Mouse (Mus musculus): ENCODE data around the gene Pgm2. TPM values are rescaled to one million over a fixed set of nuclear protein-coding genes. Genes with fewer than 3 reads are reported as not detected.

The Pgm2 gene
- total and polyA plus RNA-seq, 3 experiments = 9.8 to 27.2 (median 22.5) TPM

- dilution Hi-C loops (cut with MboI; ENCODE audit: extremely low pct_ligation_motif_present, extremely low pct_unique_long_range_greater_than_20kb, low sequenced_read_pairs) = no loop called here
- in situ Hi-C loops (cut with MboI; ENCODE audit: low pct_ligation_motif_present, low pct_unique_long_range_greater_than_20kb, low sequenced_read_pairs) = no loop called here
- H3K36me3 ChIP-seq (replicated peaks in 1 of 2; ENCODE audit: control insufficient read depth in 1 of 2, insufficient read depth in 1 of 2, low read length in 1 of 2) = peaks cover 0 to 2% of the 10 kb centered on the region in 2 experiments
- DNase-seq (ENCODE audit: extremely low read depth) = no peak
- no peak overlapping the region for H3K9ac ChIP-seq (ENCODE audit: insufficient read depth, low read depth)
- no peaks in the 10 kb centered on the region for H3K9me3 ChIP-seq (replicated peaks; ENCODE audit: low read length)
- H3K4me2 ChIP-seq (ENCODE audit: insufficient read depth, low read depth, poor library complexity, severe bottlenecking) = no peak overlapping the region
- H3K4me3 ChIP-seq (replicated peaks in 1 of 3; ENCODE audit: low read depth in 2 of 3, low read length in 2 of 3, poor library complexity in 1 of 3) = no peak overlapping the region
- H3K4me1 ChIP-seq (ENCODE audit: control insufficient read depth in 1 of 2, insufficient read depth in 2 of 2) = peaks cover 0 to 3% of the 10 kb centered on the region in 2 experiments; a peak in 2 of 4 replicates
- H3K27ac ChIP-seq (ENCODE audit: insufficient read depth, low read depth) = no peak overlapping the region
- TF ChIP-seq MYC (IDR thresholded peaks at IDR 0.05; ENCODE audit: low read depth, low read length) (no peak), GABPA (IDR thresholded peaks at IDR 0.05; ENCODE audit: insufficient replicate concordance, low read depth, low read length) (no peak), MEF2A (IDR thresholded peaks at IDR 0.05; ENCODE audit: borderline replicate concordance, low read depth, low read length) (no peak), ETS1 (conservative IDR thresholded peaks at IDR 0.05; ENCODE audit: low read depth, low read length) (no peak), NELFE (IDR thresholded peaks at IDR 0.05; ENCODE audit: low read depth, low read length) (no peak), JUND (conservative IDR thresholded peaks at IDR 0.05; ENCODE audit: low read depth, low read length) (no peak), NRF1 (IDR thresholded peaks at IDR 0.05; ENCODE audit: low read depth, low read length) (no peak), TCF12 (IDR thresholded peaks at IDR 0.05; ENCODE audit: low read depth, low read length) (no peak), MXI1 (IDR thresholded peaks at IDR 0.05; ENCODE audit: low read depth, low read length) (no peak), BHLHE40 (IDR thresholded peaks at IDR 0.05; ENCODE audit: low read depth, low read length) (no peak), JUN (IDR thresholded peaks at IDR 0.05; ENCODE audit: insufficient read depth, low read depth, low read length) (no peak), IRF4 (IDR thresholded peaks at IDR 0.05; ENCODE audit: low read depth, low read length) (no peak), SMC3 (IDR thresholded peaks at IDR 0.05; ENCODE audit: low read depth, low read length) (no peak)
- no peaks in the 10 kb centered on the region for H3K27me3 ChIP-seq (replicated peaks)
- H3K79me2 ChIP-seq (replicated peaks; ENCODE audit: control insufficient read depth, extremely low read depth, insufficient read depth, poor library complexity, severe bottlenecking) = no peaks in the 10 kb centered on the region
Measured at GRCm38 (mm10) chr5:64133901-64134300, 41.2 kb downstream of the Pgm2 start.

GRCm38 (mm10) chr5:64136325-64136724 lies 43.6 kb downstream of the Pgm2 start:
- no peak overlapping the region for H3K9ac ChIP-seq (ENCODE audit: insufficient read depth, low read depth)
- H3K79me2 ChIP-seq (replicated peaks; ENCODE audit: control insufficient read depth, extremely low read depth, insufficient read depth, poor library complexity, severe bottlenecking) = no peaks in the 10 kb centered on the region
- in situ Hi-C loops (cut with MboI; ENCODE audit: low pct_ligation_motif_present, low pct_unique_long_range_greater_than_20kb, low sequenced_read_pairs) (no loop called here), dilution Hi-C loops (cut with MboI; ENCODE audit: extremely low pct_ligation_motif_present, extremely low pct_unique_long_range_greater_than_20kb, low sequenced_read_pairs) (no loop called here)
- H3K27ac ChIP-seq (ENCODE audit: insufficient read depth, low read depth) = no peak overlapping the region
- H3K9me3 ChIP-seq (replicated peaks; ENCODE audit: low read length) = no peaks in the 10 kb centered on the region
- H3K27me3 ChIP-seq (replicated peaks) = no peaks in the 10 kb centered on the region
- peak; percentile 37 for DNase-seq (ENCODE audit: extremely low read depth)
- H3K36me3 ChIP-seq (replicated peaks in 1 of 2; ENCODE audit: control insufficient read depth in 1 of 2, insufficient read depth in 1 of 2, low read length in 1 of 2) = no peaks in the 10 kb centered on the region
- peak overlapping the region; percentile 55 for H3K4me2 ChIP-seq (ENCODE audit: insufficient read depth, low read depth, poor library complexity, severe bottlenecking)
- H3K4me3 ChIP-seq (replicated peaks in 1 of 3; ENCODE audit: low read depth in 2 of 3, low read length in 2 of 3, poor library complexity in 1 of 3) = no peak overlapping the region
- peaks cover 0 to 3% of the 10 kb centered on the region in 2 experiments; a peak in 2 of 4 replicates for H3K4me1 ChIP-seq (ENCODE audit: control insufficient read depth in 1 of 2, insufficient read depth in 2 of 2)
- no peak for TF ChIP-seq MEF2A (IDR thresholded peaks at IDR 0.05; ENCODE audit: borderline replicate concordance, low read depth, low read length)
- no peak for TF ChIP-seq MAZ (IDR thresholded peaks at IDR 0.05; ENCODE audit: low read depth, low read length)
- no peak for TF ChIP-seq POLR2A (IDR thresholded peaks at IDR 0.05; ENCODE audit: low read depth, low read length)
- no peak for TF ChIP-seq USF2 (conservative IDR thresholded peaks at IDR 0.05; ENCODE audit: low read depth, low read length)
- no peak for TF ChIP-seq HCFC1 (IDR thresholded peaks at IDR 0.05; ENCODE audit: low read depth, low read length)
- no peak for TF ChIP-seq JUND (conservative IDR thresholded peaks at IDR 0.05; ENCODE audit: low read depth, low read length)
- TF ChIP-seq ZMIZ1 (IDR thresholded peaks at IDR 0.05; ENCODE audit: low read depth, low read length) = no peak
- TF ChIP-seq IRF4 (IDR thresholded peaks at IDR 0.05; ENCODE audit: low read depth, low read length) = no peak
- no peak for TF ChIP-seq MXI1 (IDR thresholded peaks at IDR 0.05; ENCODE audit: low read depth, low read length)
- peak; percentile 65 for TF ChIP-seq RAD21 (IDR thresholded peaks at IDR 0.05; ENCODE audit: low read depth, low read length)
- peak; percentile 13; the same call in 1 of the 2 replicates for TF ChIP-seq ZC3H11A (IDR thresholded peaks at IDR 0.05; ENCODE audit: low read depth, low read length)
- no peak for TF ChIP-seq PAX5 (IDR thresholded peaks at IDR 0.05; ENCODE audit: low read length)
- TF ChIP-seq ELF1 (IDR thresholded peaks at IDR 0.05; ENCODE audit: low read depth, low read length) = no peak
- no peak for TF ChIP-seq USF1 (IDR thresholded peaks at IDR 0.05; ENCODE audit: low read depth, low read length)
- no peak for TF ChIP-seq JUN (IDR thresholded peaks at IDR 0.05; ENCODE audit: insufficient read depth, low read depth, low read length)
- no peak for TF ChIP-seq KAT2A (IDR thresholded peaks at IDR 0.05; ENCODE audit: insufficient replicate concordance, low read length)
- TF ChIP-seq ETS1 (conservative IDR thresholded peaks at IDR 0.05; ENCODE audit: low read depth, low read length) = no peak
- TF ChIP-seq TBP (conservative IDR thresholded peaks at IDR 0.05; ENCODE audit: low read depth, low read length) = no peak
- TF ChIP-seq E2F4 (IDR thresholded peaks at IDR 0.05; ENCODE audit: insufficient replicate concordance, low read depth, low read length) = no peak
- TF ChIP-seq CHD1 (IDR thresholded peaks at IDR 0.05; ENCODE audit: low read depth, low read length) = no peak
- TF ChIP-seq SMC3 (IDR thresholded peaks at IDR 0.05; ENCODE audit: low read depth, low read length) = peak; percentile 76
- TF ChIP-seq CTCF (conservative IDR thresholded peaks at IDR 0.05 in 1 of 2, IDR thresholded peaks at IDR 0.05 in 1 of 2; ENCODE audit: low read depth in 2 of 2, low read length in 2 of 2) = peak; percentile 57 to 77
- TF ChIP-seq SIN3A (IDR thresholded peaks at IDR 0.05; ENCODE audit: low read length) = no peak
- no peak for TF ChIP-seq RCOR1 (conservative IDR thresholded peaks at IDR 0.05; ENCODE audit: low read depth, low read length)
- TF ChIP-seq UBTF (IDR thresholded peaks at IDR 0.05; ENCODE audit: low read depth, low read length) = no peak
- TF ChIP-seq NRF1 (IDR thresholded peaks at IDR 0.05; ENCODE audit: low read depth, low read length) = no peak
- no peak for TF ChIP-seq GABPA (IDR thresholded peaks at IDR 0.05; ENCODE audit: insufficient replicate concordance, low read depth, low read length)
- TF ChIP-seq CHD2 (IDR thresholded peaks at IDR 0.05; ENCODE audit: low read length) = no peak

All from CH12.LX (cell line).